Mouse (Mus musculus): ENCODE measurements around the gene Trappc12. TPM values are rescaled to one million over a fixed set of nuclear protein-coding genes. Genes with fewer than 3 reads are reported as not detected.
"Not testable (repeated sequence)": the region's sequence is repeated elsewhere in the genome, so short reads cannot be mapped to it uniquely, and the experiment has no call there.

Gene Trappc12
- polyA plus RNA-seq, 1 experiment from 2014 or later, result 45.0 TPM

- Histone ChIP-seq H3K4me3 (no peak overlapping the region), H3K27me3 (no peaks in the 10 kb centered on the region), H3K4me2 (replicated peaks) (no peak overlapping the region), H3K9me3 (no peaks in the 10 kb centered on the region), H3K36me3 (peaks cover 6% of the 10 kb centered on the region; the same call in 1 of the 2 replicates), H3K4me1 (peaks cover 6% of the 10 kb centered on the region; the same call in 1 of the 2 replicates), H3K9ac (replicated peaks) (no peak overlapping the region), H3K27ac (replicated peaks) (no peak overlapping the region)
- no peak for ATAC-seq (replicated peaks)
- 83% methylated on average over 6 of the region's 6 CpGs for WGBS
Measured at GRCm38 (mm10) chr12:28775627-28776026, 25.4 kb upstream of the Trappc12 start.

GRCm38 (mm10) chr12:28775120-28775519 is 24.8 kb upstream of the Trappc12 start:
- Histone ChIP-seq H3K4me2 (replicated peaks) (no peak overlapping the region), H3K27ac (replicated peaks) (no peak overlapping the region), H3K27me3 (no peaks in the 10 kb centered on the region), H3K9me3 (no peaks in the 10 kb centered on the region), H3K36me3 (peaks cover 6% of the 10 kb centered on the region; the same call in 1 of the 2 replicates), H3K9ac (replicated peaks) (no peak overlapping the region), H3K4me3 (no peak overlapping the region), H3K4me1 (peaks cover 6% of the 10 kb centered on the region; the same call in 1 of the 2 replicates)
- ATAC-seq (replicated peaks), result no peak
- 18% methylated on average over 8 of the region's 8 CpGs for WGBS

- Histone ChIP-seq H3K36me3 (peaks cover 6% of the 10 kb centered on the region; the same call in 1 of the 2 replicates), H3K9me3 (no peaks in the 10 kb centered on the region), H3K27ac (replicated peaks) (no peak overlapping the region), H3K4me2 (replicated peaks) (no peak overlapping the region), H3K27me3 (no peaks in the 10 kb centered on the region), H3K4me3 (no peak overlapping the region), H3K9ac (replicated peaks) (no peak overlapping the region), H3K4me1 (peaks cover 6% of the 10 kb centered on the region; the same call in 1 of the 2 replicates)
- WGBS, result 83% methylated on average over 3 of the region's 3 CpGs
- no peak for ATAC-seq (replicated peaks)
Measured at GRCm38 (mm10) chr12:28773815-28774214, 23.5 kb upstream of the Trappc12 start.

- Histone ChIP-seq H3K4me2 (replicated peaks) (no peak overlapping the region), H3K27ac (replicated peaks) (no peak overlapping the region), H3K9me3 (no peaks in the 10 kb centered on the region), H3K4me1 (0 out of 2 replicates have a peak, but pooled peaks cover under 1% of the 10 kb centered on the region), H3K27me3 (no peaks in the 10 kb centered on the region), H3K9ac (replicated peaks) (no peak overlapping the region), H3K4me3 (no peak overlapping the region), H3K36me3 (peaks cover 19% of the 10 kb centered on the region)
- ATAC-seq (replicated peaks), result no peak
- WGBS, result 93% methylated on average over 7 of the region's 7 CpGs
Measured at GRCm38 (mm10) chr12:28769953-28770352, 19.7 kb upstream of the Trappc12 start.

- no peak overlapping the region for H3K4me3 ChIP-seq
- no peaks in the 10 kb centered on the region for H3K27me3 ChIP-seq
- no peaks in the 10 kb centered on the region for H3K9me3 ChIP-seq
- no peak overlapping the region for H3K4me2 ChIP-seq (replicated peaks)
- ATAC-seq (replicated peaks), result no peak
- H3K4me1 ChIP-seq, result peaks cover 19% of the 10 kb centered on the region
- H3K9ac ChIP-seq (replicated peaks), result no peak overlapping the region
- no peak overlapping the region for H3K27ac ChIP-seq (replicated peaks)
- 86% methylated on average over 4 of the region's 4 CpGs for WGBS
- H3K36me3 ChIP-seq, result no peaks in the 10 kb centered on the region
Measured at GRCm38 (mm10) chr12:28756019-28756418, 5.7 kb upstream of the Trappc12 start.

- H3K27me3 ChIP-seq, result no peaks in the 10 kb centered on the region
- peak within 1 kb of the TSS; percentile 56 for H3K9ac ChIP-seq (replicated peaks)
- 4% methylated on average over 36 of the region's 36 CpGs for WGBS
- H3K4me1 ChIP-seq, result peaks cover 31% of the 10 kb centered on the region
- H3K4me3 ChIP-seq, result peak within 1 kb of the TSS; percentile 85
- ATAC-seq (replicated peaks), result peak; percentile 85
- H3K9me3 ChIP-seq, result no peaks in the 10 kb centered on the region
- H3K4me2 ChIP-seq (replicated peaks), result peak within 1 kb of the TSS; percentile 81
- peak within 1 kb of the TSS; percentile 52 for H3K27ac ChIP-seq (replicated peaks)
- peaks cover 6% of the 10 kb centered on the region; the same call in 1 of the 2 replicates for H3K36me3 ChIP-seq
Measured at GRCm38 (mm10) chr12:28751508-28752263, 1.4 kb upstream of the Trappc12 start, which contains the start of gene Eipr1. Gene Eipr1 (plus strand): TSS chr12:28751803.

- 94% methylated on average over 5 of the region's 5 CpGs for WGBS
- Histone ChIP-seq H3K9ac (replicated peaks) (no peak overlapping the region), H3K36me3 (peaks cover 14% of the 10 kb centered on the region), H3K4me2 (replicated peaks) (peak overlapping the region; percentile 74; the same call in 1 of the 2 replicates), H3K4me1 (peaks cover 31% of the 10 kb centered on the region), H3K9me3 (no peaks in the 10 kb centered on the region), H3K27me3 (no peaks in the 10 kb centered on the region), H3K4me3 (peak overlapping the region; percentile 85), H3K27ac (replicated peaks) (peak overlapping the region; percentile 41)
- no peak; the same call in 1 of the 2 replicates for ATAC-seq (replicated peaks)
Measured at GRCm38 (mm10) chr12:28750876-28751275, 604 bp upstream of the Trappc12 start.

- Histone ChIP-seq H3K9me3 (no peaks in the 10 kb centered on the region), H3K27me3 (no peaks in the 10 kb centered on the region), H3K9ac (replicated peaks) (no peak overlapping the region), H3K4me3 (no peak overlapping the region), H3K4me2 (replicated peaks) (no peak overlapping the region), H3K4me1 (peaks cover 9% of the 10 kb centered on the region; the same call in 1 of the 2 replicates), H3K27ac (replicated peaks) (no peak overlapping the region), H3K36me3 (peaks cover 31% of the 10 kb centered on the region)
- 79% methylated on average over 3 of the region's 3 CpGs for WGBS
- no peak for ATAC-seq (replicated peaks)
Measured at GRCm38 (mm10) chr12:28743328-28743727, 6.9 kb downstream of the Trappc12 start.

GRCm38 (mm10) chr12:28735293-28735692 is 15.0 kb downstream of the Trappc12 start:
- no peaks in the 10 kb centered on the region for H3K27me3 ChIP-seq
- no peaks in the 10 kb centered on the region for H3K9me3 ChIP-seq
- no peak overlapping the region for H3K4me2 ChIP-seq (replicated peaks)
- no peak overlapping the region for H3K4me3 ChIP-seq
- WGBS, result 88% methylated on average over 3 of the region's 3 CpGs
- no peak for ATAC-seq (replicated peaks)
- H3K36me3 ChIP-seq, result peaks cover 42% of the 10 kb centered on the region
- H3K4me1 ChIP-seq, result no peaks in the 10 kb centered on the region
- no peak overlapping the region for H3K9ac ChIP-seq (replicated peaks)
- H3K27ac ChIP-seq (replicated peaks), result no peak overlapping the region

- no peak for ATAC-seq (replicated peaks)
- Histone ChIP-seq H3K27ac (replicated peaks) (no peak overlapping the region), H3K9ac (replicated peaks) (no peak overlapping the region), H3K27me3 (no peaks in the 10 kb centered on the region), H3K4me2 (replicated peaks) (no peak overlapping the region), H3K4me3 (no peak overlapping the region), H3K4me1 (no peaks in the 10 kb centered on the region), H3K36me3 (peaks cover 44% of the 10 kb centered on the region), H3K9me3 (no peaks in the 10 kb centered on the region)
- WGBS, result 97% methylated on average over 1 of the region's 1 CpGs
Measured at GRCm38 (mm10) chr12:28734271-28734670, 16.0 kb downstream of the Trappc12 start.

GRCm38 (mm10) chr12:28733520-28734245 is 16.6 kb downstream of the Trappc12 start:
- 96% methylated on average over 6 of the region's 6 CpGs for WGBS
- not testable (repeated sequence) for H3K4me2 ChIP-seq (replicated peaks); H3K27me3 ChIP-seq; H3K9me3 ChIP-seq; H3K27ac ChIP-seq (replicated peaks); H3K4me1 ChIP-seq; H3K9ac ChIP-seq (replicated peaks); H3K4me3 ChIP-seq; ATAC-seq (replicated peaks)
- H3K36me3 ChIP-seq, result peaks cover 46% of the 10 kb centered on the region

- Histone ChIP-seq H3K4me1 (no peaks in the 10 kb centered on the region), H3K27me3 (no peaks in the 10 kb centered on the region), H3K9me3 (no peaks in the 10 kb centered on the region), H3K4me3 (no peak overlapping the region), H3K9ac (replicated peaks) (no peak overlapping the region), H3K36me3 (peaks cover 48% of the 10 kb centered on the region), H3K27ac (replicated peaks) (no peak overlapping the region), H3K4me2 (replicated peaks) (no peak overlapping the region)
- WGBS, result 96% methylated on average over 8 of the region's 8 CpGs
- no peak for ATAC-seq (replicated peaks)
Measured at GRCm38 (mm10) chr12:28732631-28733030, 17.6 kb downstream of the Trappc12 start.
